Mouse (Mus musculus) heart, adult 10 weeks (tissue): ENCODE results near the gene Cwf19l2. TPM values are rescaled to one million over a fixed set of nuclear protein-coding genes. Genes with fewer than 3 reads are reported as not detected.

Experiments
- polyA plus RNA-seq: library from polyadenylated mRNA; stranded (reverse); fragments of 350-450 nt; fragmentation: Illumina TruSeq; extraction: RNeasy Lipid Tissue Mini Kit (QIAGEN cat#74804); gene quantifications from one replicate; pipeline ENCODE4 v1.2.3, GENCODE M21; 2014; ENCODE audit warnings: low read depth, low replicate concordance

The Cwf19l2 gene
- 11.9 TPM for polyA plus RNA-seq

DNA sequence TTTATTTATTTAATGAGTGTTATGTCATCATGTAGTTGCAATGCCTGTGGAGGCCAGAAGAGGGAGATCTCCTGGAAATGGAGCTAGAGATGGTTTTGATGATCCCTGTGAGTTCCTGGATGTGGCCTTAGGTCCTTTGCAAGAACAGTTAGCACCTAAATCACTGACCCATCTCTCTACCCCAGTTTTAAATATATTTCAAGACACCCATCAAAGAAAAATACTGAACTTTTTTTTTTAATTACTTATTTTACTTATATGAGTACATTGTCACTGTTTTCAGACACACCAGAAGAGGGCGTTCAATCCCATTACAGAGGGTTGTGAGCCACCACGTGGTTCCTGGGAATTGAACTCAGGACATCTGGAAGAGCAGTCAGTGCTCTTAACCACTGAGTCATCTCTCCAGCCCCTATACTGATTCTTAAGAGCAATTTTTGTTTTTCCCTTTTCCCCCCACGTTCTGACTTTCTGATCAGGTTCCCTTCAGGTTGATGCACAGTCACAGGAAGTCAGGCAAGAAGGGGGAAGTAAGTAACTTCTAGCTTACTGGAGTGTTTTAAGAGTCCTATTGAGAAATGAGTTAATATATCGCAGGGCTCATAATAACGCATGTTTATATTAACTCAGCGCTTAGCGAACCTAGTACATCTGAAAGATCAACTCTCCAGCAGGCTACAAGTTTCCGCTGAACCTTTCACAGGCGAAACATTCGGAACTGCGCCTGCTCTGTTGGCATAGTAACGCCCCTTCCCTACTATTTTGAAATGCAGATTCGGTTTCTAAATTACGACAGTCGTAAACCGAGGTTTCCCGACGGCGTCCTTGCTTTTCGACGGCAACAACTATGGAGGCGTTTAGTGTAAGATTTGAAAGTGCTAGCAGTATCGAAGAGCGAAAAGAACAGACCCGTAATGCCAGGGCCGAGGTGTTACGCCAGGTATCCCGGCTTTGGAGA lies at the start of gene Cwf19l2:
TSS of gene Cwf19l2 (plus strand) at position 342 of the 958 bp plus-strand sequence.

Other genes starting within 250 kb of the Cwf19l2 start
- 5.9 TPM for gene Alkbh8, start 68.5 kb upstream of the Cwf19l2 start, polyA plus RNA-seq
- gene Gucy1a2, start 129.2 kb downstream of the Cwf19l2 start, polyA plus RNA-seq: 0.73 TPM